Mouse (Mus musculus): ENCODE data around the gene Ushbp1. TPM values are rescaled to one million over a fixed set of nuclear protein-coding genes. Genes with fewer than 3 reads are reported as not detected.

Gene Ushbp1
- polyA plus RNA-seq, 1 experiment = 0.04 TPM

DNA sequence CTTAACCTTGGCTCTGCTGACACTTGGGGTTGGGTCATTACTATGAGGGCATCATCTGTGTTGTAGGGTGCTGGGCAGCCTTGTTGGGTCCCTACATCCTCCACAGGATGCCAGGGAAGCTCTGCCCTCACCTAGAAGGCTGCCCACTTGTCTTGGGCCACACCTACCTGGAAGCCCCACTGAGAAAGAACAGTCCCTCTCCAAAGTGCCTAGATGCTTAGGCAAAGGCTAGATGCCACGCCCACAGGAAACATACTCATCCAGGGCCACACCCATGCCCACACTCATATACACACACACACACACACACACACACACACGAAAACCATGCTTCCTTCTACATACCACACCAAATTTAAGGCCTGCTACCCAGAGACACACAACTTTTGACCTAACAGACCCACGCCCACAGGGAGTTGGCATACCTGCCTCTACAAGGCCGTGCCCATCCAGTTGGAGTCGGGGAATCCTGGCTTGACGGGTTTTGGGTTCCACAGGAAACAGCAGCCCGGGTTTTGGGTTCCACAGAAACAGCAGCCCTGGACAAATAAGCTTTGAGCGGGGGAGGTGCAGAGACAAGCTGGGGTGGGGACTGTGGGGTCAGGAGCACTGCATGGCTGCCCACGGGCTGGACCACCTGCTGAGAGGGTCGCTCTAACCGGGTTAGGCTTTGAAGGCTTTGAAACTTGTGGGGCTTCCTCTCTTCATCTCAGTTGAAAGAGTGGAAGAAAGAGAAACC, 16.1 kb upstream of the Ushbp1 start:
- no peak overlapping the region for H3K4me3 ChIP-seq (ENCODE audit: insufficient read depth, poor library complexity, severe bottlenecking)
- no peak for TF ChIP-seq CTCF (IDR thresholded peaks at IDR 0.05; ENCODE audit: control insufficient read depth, insufficient read depth, insufficient read length)
- TF ChIP-seq FOSL1 (IDR thresholded peaks at IDR 0.05; ENCODE audit: insufficient read depth, low read length, poor library complexity, severe bottlenecking) = no peak
- no peak for TF ChIP-seq CEBPB (IDR thresholded peaks at IDR 0.05; ENCODE audit: low read depth)
- no peak for TF ChIP-seq MAX (IDR thresholded peaks at IDR 0.05)
- no peak for TF ChIP-seq MYOD1 (IDR thresholded peaks at IDR 0.05; ENCODE audit: control insufficient read depth, insufficient read length, low read depth)
- TF ChIP-seq USF1 (IDR thresholded peaks at IDR 0.05; ENCODE audit: low read depth) = no peak
- TF ChIP-seq MYOG (IDR thresholded peaks at IDR 0.05; ENCODE audit: control insufficient read depth, extremely low read depth, insufficient read length) = no peak

GRCm38 (mm10) chr8:71408231-71408630, 12.6 kb upstream of the Ushbp1 start:
- peaks cover 6% of the 10 kb centered on the region for H3K79me3 ChIP-seq (ENCODE audit: low read depth)
- no peak for TF ChIP-seq CTCF (IDR thresholded peaks at IDR 0.05; ENCODE audit: control insufficient read depth, insufficient read depth, insufficient read length)
- TF ChIP-seq MYOD1 (IDR thresholded peaks at IDR 0.05; ENCODE audit: control insufficient read depth, insufficient read length, low read depth) = no peak
- TF ChIP-seq CEBPB (IDR thresholded peaks at IDR 0.05; ENCODE audit: low read depth) = no peak
- TF ChIP-seq MYOG (IDR thresholded peaks at IDR 0.05; ENCODE audit: control insufficient read depth, extremely low read depth, insufficient read length) = no peak
- no peak for TF ChIP-seq MAX (IDR thresholded peaks at IDR 0.05)
- no peak for TF ChIP-seq FOSL1 (IDR thresholded peaks at IDR 0.05; ENCODE audit: insufficient read depth, low read length, poor library complexity, severe bottlenecking)
- TF ChIP-seq USF1 (IDR thresholded peaks at IDR 0.05; ENCODE audit: low read depth) = no peak

More for the DNA sequence above, 16.1 kb upstream of the Ushbp1 start:
- Histone ChIP-seq H3K79me3 (ENCODE audit: low read depth) (peaks cover 2% of the 10 kb centered on the region), H3K27me3 (ENCODE audit: control insufficient read depth, insufficient read depth, insufficient read length) (no peaks in the 10 kb centered on the region), H3K36me3 (ENCODE audit: control insufficient read depth, insufficient read depth) (peaks cover 29% of the 10 kb centered on the region), H3K79me2 (ENCODE audit: control insufficient read depth, insufficient read depth) (peaks cover 15% of the 10 kb centered on the region), H3ac (ENCODE audit: control insufficient read depth, insufficient read length, low read depth) (no peak overlapping the region)

GRCm38 (mm10) chr8:71407441-71407840, 11.8 kb upstream of the Ushbp1 start:
- no peaks in the 10 kb centered on the region for H3K27me3 ChIP-seq (ENCODE audit: control insufficient read depth, insufficient read depth, insufficient read length)
- H3K36me3 ChIP-seq (ENCODE audit: control insufficient read depth, insufficient read depth) = peaks cover 29% of the 10 kb centered on the region
- H3K79me3 ChIP-seq (ENCODE audit: low read depth) = peaks cover 6% of the 10 kb centered on the region
- H3ac ChIP-seq (ENCODE audit: control insufficient read depth, insufficient read length, low read depth) = no peak overlapping the region
- H3K79me2 ChIP-seq (ENCODE audit: control insufficient read depth, insufficient read depth) = peaks cover 22% of the 10 kb centered on the region
- no peak for TF ChIP-seq MYOG (IDR thresholded peaks at IDR 0.05; ENCODE audit: control insufficient read depth, extremely low read depth, insufficient read length)
- no peak for TF ChIP-seq CTCF (IDR thresholded peaks at IDR 0.05; ENCODE audit: control insufficient read depth, insufficient read depth, insufficient read length)
- no peak for TF ChIP-seq USF1 (IDR thresholded peaks at IDR 0.05; ENCODE audit: low read depth)
- no peak for TF ChIP-seq FOSL1 (IDR thresholded peaks at IDR 0.05; ENCODE audit: insufficient read depth, low read length, poor library complexity, severe bottlenecking)
- no peak for TF ChIP-seq CEBPB (IDR thresholded peaks at IDR 0.05; ENCODE audit: low read depth)
- no peak for TF ChIP-seq MAX (IDR thresholded peaks at IDR 0.05)
- TF ChIP-seq MYOD1 (IDR thresholded peaks at IDR 0.05; ENCODE audit: control insufficient read depth, insufficient read length, low read depth) = no peak
- no peak overlapping the region for H3K4me3 ChIP-seq (ENCODE audit: insufficient read depth, poor library complexity, severe bottlenecking)

More at GRCm38 (mm10) chr8:71408231-71408630, 12.6 kb upstream of the Ushbp1 start:
- Histone ChIP-seq H3K4me3 (ENCODE audit: insufficient read depth, poor library complexity, severe bottlenecking) (no peak overlapping the region), H3K36me3 (ENCODE audit: control insufficient read depth, insufficient read depth) (peaks cover 29% of the 10 kb centered on the region), H3K27me3 (ENCODE audit: control insufficient read depth, insufficient read depth, insufficient read length) (no peaks in the 10 kb centered on the region), H3ac (ENCODE audit: control insufficient read depth, insufficient read length, low read depth) (no peak overlapping the region), H3K79me2 (ENCODE audit: control insufficient read depth, insufficient read depth) (peaks cover 22% of the 10 kb centered on the region)

DNA sequence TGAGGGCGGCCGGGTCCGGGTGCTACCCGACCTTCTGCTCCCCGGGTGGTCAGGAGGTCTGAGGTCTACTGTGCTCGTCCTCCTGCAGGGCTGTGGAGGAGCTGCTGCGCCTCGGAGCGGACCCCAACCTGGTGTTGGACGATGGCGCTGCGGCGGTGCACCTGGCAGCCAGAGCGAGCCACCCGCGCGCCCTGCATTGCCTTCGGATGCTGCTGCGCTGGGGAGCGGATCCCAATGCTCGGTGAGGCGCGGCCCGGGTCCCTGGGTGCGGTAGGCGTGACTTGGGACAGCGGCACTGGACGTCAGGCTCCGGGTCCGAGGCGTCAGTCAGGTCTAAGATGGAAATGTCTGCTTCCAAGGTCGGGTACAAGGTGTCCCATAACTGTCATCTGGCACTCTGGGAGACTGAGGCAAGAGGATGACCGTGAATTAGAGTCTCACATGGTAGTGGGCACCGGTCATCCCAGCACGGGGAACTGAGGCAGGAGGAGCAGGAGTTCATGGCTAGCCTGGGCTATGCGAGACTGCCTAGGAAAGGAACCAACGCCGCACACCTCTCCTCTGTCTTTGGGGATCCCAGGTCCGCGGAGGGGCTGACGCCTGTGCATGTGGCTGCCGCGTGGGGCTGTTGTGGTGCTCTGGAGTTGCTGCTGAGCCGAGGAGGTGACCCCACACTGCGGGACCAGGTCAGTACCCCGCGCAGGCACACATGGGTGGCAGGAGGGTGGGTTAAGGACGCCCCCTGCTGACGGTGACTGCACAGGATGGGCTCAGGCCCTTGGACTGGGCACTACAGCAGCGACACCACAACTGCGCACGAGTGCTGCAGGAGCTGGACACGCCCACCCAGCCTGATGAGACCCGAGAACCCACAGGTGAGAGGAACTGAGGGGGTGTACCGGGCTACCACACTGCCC, 10.8 kb upstream of the Ushbp1 start:
- H3ac ChIP-seq (ENCODE audit: control insufficient read depth, insufficient read length, low read depth) = peak overlapping the region; percentile 96
- peaks cover 22% of the 10 kb centered on the region for H3K79me2 ChIP-seq (ENCODE audit: control insufficient read depth, insufficient read depth)
- H3K79me3 ChIP-seq (ENCODE audit: low read depth) = peaks cover 6% of the 10 kb centered on the region
- TF ChIP-seq MAX (IDR thresholded peaks at IDR 0.05) (peak; percentile 63), FOSL1 (IDR thresholded peaks at IDR 0.05; ENCODE audit: insufficient read depth, low read length, poor library complexity, severe bottlenecking) (no peak), MYOD1 (IDR thresholded peaks at IDR 0.05; ENCODE audit: control insufficient read depth, insufficient read length, low read depth) (no peak), CEBPB (IDR thresholded peaks at IDR 0.05; ENCODE audit: low read depth) (no peak), CTCF (IDR thresholded peaks at IDR 0.05; ENCODE audit: control insufficient read depth, insufficient read depth, insufficient read length) (peak; percentile 99), MYOG (IDR thresholded peaks at IDR 0.05; ENCODE audit: control insufficient read depth, extremely low read depth, insufficient read length) (no peak)
- peaks cover 29% of the 10 kb centered on the region for H3K36me3 ChIP-seq (ENCODE audit: control insufficient read depth, insufficient read depth)
- peak overlapping the region; percentile 84 for H3K4me3 ChIP-seq (ENCODE audit: insufficient read depth, poor library complexity, severe bottlenecking)
- H3K27me3 ChIP-seq (ENCODE audit: control insufficient read depth, insufficient read depth, insufficient read length) = no peaks in the 10 kb centered on the region

DNA sequence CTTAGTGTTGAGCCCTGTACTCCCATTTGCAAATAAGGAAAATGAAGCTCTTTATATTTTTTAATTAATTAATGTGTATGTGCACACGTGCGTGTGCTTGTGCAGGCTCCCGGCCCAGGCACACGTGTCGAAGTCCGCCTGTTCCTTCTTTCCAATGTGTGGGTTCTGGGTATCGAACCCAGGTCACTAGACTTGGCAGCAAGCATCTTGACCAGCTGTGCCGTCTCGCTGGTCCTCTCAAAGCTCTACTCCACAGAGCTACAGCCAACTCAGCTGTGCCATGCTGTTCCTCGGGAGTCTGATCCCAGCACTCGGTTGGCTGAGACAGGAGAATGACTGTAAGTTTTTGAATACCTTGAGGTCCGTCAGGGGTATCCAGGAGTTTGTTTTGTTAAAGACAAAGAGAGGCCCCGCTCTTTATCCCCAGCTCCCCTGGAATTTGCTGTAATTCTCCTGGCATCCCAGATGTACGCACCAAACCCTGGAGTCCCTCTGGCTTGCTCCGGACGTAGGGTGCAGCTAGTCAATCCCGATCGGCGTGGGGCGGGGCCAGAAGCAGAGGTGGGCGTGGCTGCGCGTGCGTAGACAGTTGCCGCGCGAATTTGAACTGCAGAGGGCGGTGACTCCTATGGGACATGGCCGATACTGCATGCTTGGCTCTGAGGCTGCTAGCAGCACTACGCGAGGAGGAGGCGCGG, 9.9 kb upstream of the Ushbp1 start, which contains the start of gene Ankle1:
Gene Ankle1 (plus strand): TSS at position 610 of the 698 bp plus-strand sequence.
- Histone ChIP-seq H3K27me3 (ENCODE audit: control insufficient read depth, insufficient read depth, insufficient read length) (no peaks in the 10 kb centered on the region), H3K79me3 (ENCODE audit: low read depth) (peaks cover 6% of the 10 kb centered on the region), H3K79me2 (ENCODE audit: control insufficient read depth, insufficient read depth) (peaks cover 22% of the 10 kb centered on the region), H3K4me3 (ENCODE audit: insufficient read depth, poor library complexity, severe bottlenecking) (peak within 1 kb of the TSS; percentile 84), H3K36me3 (ENCODE audit: control insufficient read depth, insufficient read depth) (peaks cover 29% of the 10 kb centered on the region), H3ac (ENCODE audit: control insufficient read depth, insufficient read length, low read depth) (peak within 1 kb of the TSS; percentile 96)
- no peak for TF ChIP-seq CEBPB (IDR thresholded peaks at IDR 0.05; ENCODE audit: low read depth)
- TF ChIP-seq MAX (IDR thresholded peaks at IDR 0.05) = peak; percentile 74

All from C2C12 (cell line).